Mouse (Mus musculus) midbrain, embryonic 14.5 days (tissue): ENCODE data around the gene Serpinf1. TPM values are rescaled to one million over a fixed set of nuclear protein-coding genes. Genes with fewer than 3 reads are reported as not detected.
"Not testable (repeated sequence)": the region's sequence is repeated elsewhere in the genome, so short reads cannot be mapped to it uniquely, and the experiment has no call there.

Source experiments
- ATAC-seq: fragments of 200-750 bp; cut with Nextera tagmentation; 2 replicates; pipeline ENCODE4 v1.8.0; 2017; ENCODE audit warnings: moderate number of reproducible peaks, moderate library complexity; ENCODE audit not compliant: low FRiP score, low TSS enrichment
- DNase-seq: peaks from one replicate; pipeline ENCODE4 v3.0.0-alpha.2; 2015
- H3K27ac ChIP-seq: fragments of 300-500 bp; sonication (generic); replicated peaks from 2 replicates; pipeline ENCODE4 v1.5.1; 2014; ENCODE audit warnings: mild to moderate bottlenecking, low read depth, low read length, moderate library complexity
- H3K27me3 ChIP-seq: fragments of 300-500 bp; sonication (generic); 2 replicates; pipeline ENCODE4 v1.6.1; 2014; ENCODE audit warnings: low read length, control low read depth, mixed read lengths; ENCODE audit not compliant: control insufficient read depth, insufficient read depth
- H3K36me3 ChIP-seq: fragments of 300-500 bp; sonication (generic); 2 replicates; pipeline ENCODE4 v1.6.1; 2014; ENCODE audit warnings: low read length, control low read depth; ENCODE audit not compliant: control insufficient read depth, insufficient read depth
- H3K4me1 ChIP-seq: fragments of 300-500 bp; sonication (generic); 2 replicates; pipeline ENCODE4 v1.6.1; 2014; ENCODE audit warnings: mild to moderate bottlenecking, antibody characterized with exemption, low read length, control low read depth; ENCODE audit not compliant: control insufficient read depth, insufficient read depth
- H3K4me2 ChIP-seq: fragments of 300-500 bp; sonication (generic); 2 replicates; pipeline ENCODE4 v1.6.1; 2014; ENCODE audit warnings: mild to moderate bottlenecking, low read length, moderate library complexity
- H3K4me3 ChIP-seq: fragments of 300-500 bp; sonication (generic); replicated peaks from 2 replicates; pipeline ENCODE4 v1.5.1; 2014; ENCODE audit warnings: low read depth, low read length
- H3K9ac ChIP-seq: fragments of 300-500 bp; sonication (generic); replicated peaks from 2 replicates; pipeline ENCODE4 v1.6.1; 2014; ENCODE audit warnings: mild to moderate bottlenecking, low read length, moderate library complexity
- H3K9me3 ChIP-seq: fragments of 300-500 bp; sonication (generic); 2 replicates; pipeline ENCODE4 v1.6.1; 2016; ENCODE audit warnings: low read length, control low read depth, mixed read lengths; ENCODE audit not compliant: control insufficient read depth
- WGBS: fragments of 180-500 bp; shearing (Covaris S2); extraction: QIAGEN DNeasy Blood & Tissue Kit; methylation state at CpG from one replicate; pipeline ENCODE4 v1.1.7; 2014; 5-methylcytosine and 5-hydroxymethylcytosine counted together
- polyA plus RNA-seq: library from polyadenylated mRNA; unstranded; fragments of >200 nt; fragmentation: Nextera tagmentation; extraction: Ambion mirVana; gene quantifications from 2 replicates; pipeline ENCODE4 v1.2.1, GENCODE M21; 2014

Gene Serpinf1
- polyA plus RNA-seq, 1 experiment from 2014 or later: 38.5 TPM

DNA sequence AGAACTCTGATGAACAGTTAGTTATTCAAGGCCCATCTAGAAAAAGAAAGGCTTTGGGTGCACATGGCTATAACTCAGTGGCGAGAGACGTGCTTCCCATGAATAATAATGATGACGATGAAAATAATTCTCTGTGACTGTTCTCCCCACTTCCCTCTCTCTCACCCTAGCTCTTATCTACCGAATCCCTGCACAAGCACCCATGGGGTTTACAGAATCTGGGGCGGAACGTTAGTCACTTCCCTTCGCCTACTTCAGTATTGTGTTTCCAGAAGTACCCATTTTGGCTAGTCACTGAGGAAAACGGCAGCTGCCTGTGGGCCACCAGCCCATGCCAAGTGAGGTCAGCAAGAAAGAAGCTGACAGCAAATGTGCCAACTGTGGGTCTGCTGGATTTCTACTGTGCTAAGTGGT is 36.1 kb upstream of the Serpinf1 start:
- DNase-seq (no peak), ATAC-seq (no peak)
- H3K9ac ChIP-seq: no peak overlapping the region
- peaks cover 31% of the 10 kb centered on the region for H3K4me1 ChIP-seq
- whole genome bisulfite sequencing: 79% methylated on average over 8 of the region's 8 CpGs
- no peaks in the 10 kb centered on the region for H3K36me3 ChIP-seq
- no peak overlapping the region for H3K4me3 ChIP-seq
- no peaks in the 10 kb centered on the region for H3K27me3 ChIP-seq
- no peaks in the 10 kb centered on the region for H3K9me3 ChIP-seq
- H3K27ac ChIP-seq: no peak overlapping the region
- no peak overlapping the region for H3K4me2 ChIP-seq

DNA sequence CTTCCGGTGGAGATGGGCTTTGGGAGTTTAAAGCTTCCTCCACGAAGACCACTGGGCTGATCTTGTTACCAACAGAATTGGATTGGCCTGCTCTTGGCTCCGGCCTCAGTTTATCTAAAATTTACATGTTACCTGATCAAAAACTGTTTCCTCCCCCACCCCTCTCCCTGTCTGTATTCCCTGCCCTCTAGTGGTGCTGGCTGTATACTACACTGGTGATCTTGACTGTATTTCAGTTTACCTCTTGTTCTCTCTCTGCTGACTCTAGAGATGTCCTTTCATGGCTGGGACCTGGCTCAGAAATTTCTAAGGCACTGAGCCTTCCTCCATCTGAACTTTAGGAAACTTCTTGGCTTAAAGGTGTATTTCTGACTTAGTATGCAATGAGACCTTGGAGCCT is 35.7 kb upstream of the Serpinf1 start:
- no peak for ATAC-seq

DNA sequence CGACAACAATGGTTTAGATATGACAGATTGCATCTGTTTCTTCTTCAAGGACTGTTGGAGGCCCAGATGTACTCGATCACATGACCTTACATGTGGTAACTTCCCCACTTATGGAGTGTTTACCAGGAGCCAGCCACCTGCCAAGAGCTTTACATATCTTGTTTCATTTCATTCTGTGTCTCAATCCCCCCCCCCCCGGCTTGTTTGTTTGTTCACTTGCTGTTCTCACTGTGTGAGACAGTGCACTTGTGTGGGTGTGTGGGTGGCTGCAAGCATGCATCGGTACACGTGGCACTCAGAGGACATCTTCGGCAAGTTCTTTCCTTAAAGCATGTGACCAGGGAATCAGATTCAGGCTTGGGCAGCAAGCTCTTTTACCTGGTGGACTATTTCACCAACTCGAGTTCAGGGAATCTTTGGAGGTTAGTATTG is 34.0 kb upstream of the Serpinf1 start:
- Histone ChIP-seq H3K4me1 (peaks cover 19% of the 10 kb centered on the region), H3K27ac (no peak overlapping the region), H3K9me3 (no peaks in the 10 kb centered on the region), H3K9ac (no peak overlapping the region), H3K36me3 (no peaks in the 10 kb centered on the region; the same call in 1 of the 2 replicates), H3K27me3 (no peaks in the 10 kb centered on the region), H3K4me3 (no peak overlapping the region), H3K4me2 (no peak overlapping the region)
- no peak for DNase-seq
- ATAC-seq: no peak
- WGBS: 91% methylated on average over 7 of the region's 7 CpGs

More for the DNA sequence above, 35.7 kb upstream of the Serpinf1 start:
- Histone ChIP-seq H3K4me3 (no peak overlapping the region), H3K4me2 (no peak overlapping the region), H3K27ac (no peak overlapping the region), H3K9me3 (no peaks in the 10 kb centered on the region), H3K36me3 (no peaks in the 10 kb centered on the region), H3K9ac (no peak overlapping the region), H3K4me1 (peaks cover 33% of the 10 kb centered on the region), H3K27me3 (no peaks in the 10 kb centered on the region)
- DNase-seq: peak; percentile 64
- WGBS: 22% methylated on average over 3 of the region's 3 CpGs

DNA sequence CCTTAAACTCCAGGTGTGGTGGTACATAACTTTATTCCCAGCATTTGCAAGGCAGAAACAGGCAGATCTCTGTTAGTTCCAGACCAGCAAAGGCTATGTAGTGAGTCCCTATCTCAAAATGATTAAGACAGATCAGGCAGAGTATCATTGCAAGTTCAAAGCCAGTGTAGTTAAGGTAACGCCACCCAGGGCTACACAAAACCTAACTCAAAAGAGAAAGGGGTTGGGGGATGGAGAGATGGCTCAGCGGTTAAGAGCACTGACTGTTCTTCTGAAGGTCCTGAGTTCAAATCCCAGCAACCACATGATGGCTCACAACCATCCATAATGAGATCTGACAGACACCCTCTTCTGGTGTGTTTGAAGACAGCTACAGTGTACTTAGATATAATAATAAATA is 33.5 kb upstream of the Serpinf1 start:
- H3K27me3 ChIP-seq, ATAC-seq, H3K9me3 ChIP-seq, H3K36me3 ChIP-seq, H3K4me3 ChIP-seq, H3K27ac ChIP-seq, DNase-seq, H3K9ac ChIP-seq, H3K4me2 ChIP-seq: not testable (repeated sequence)
- H3K4me1 ChIP-seq: peaks cover 19% of the 10 kb centered on the region
- WGBS: 95% methylated on average over 2 of the region's 2 CpGs

DNA sequence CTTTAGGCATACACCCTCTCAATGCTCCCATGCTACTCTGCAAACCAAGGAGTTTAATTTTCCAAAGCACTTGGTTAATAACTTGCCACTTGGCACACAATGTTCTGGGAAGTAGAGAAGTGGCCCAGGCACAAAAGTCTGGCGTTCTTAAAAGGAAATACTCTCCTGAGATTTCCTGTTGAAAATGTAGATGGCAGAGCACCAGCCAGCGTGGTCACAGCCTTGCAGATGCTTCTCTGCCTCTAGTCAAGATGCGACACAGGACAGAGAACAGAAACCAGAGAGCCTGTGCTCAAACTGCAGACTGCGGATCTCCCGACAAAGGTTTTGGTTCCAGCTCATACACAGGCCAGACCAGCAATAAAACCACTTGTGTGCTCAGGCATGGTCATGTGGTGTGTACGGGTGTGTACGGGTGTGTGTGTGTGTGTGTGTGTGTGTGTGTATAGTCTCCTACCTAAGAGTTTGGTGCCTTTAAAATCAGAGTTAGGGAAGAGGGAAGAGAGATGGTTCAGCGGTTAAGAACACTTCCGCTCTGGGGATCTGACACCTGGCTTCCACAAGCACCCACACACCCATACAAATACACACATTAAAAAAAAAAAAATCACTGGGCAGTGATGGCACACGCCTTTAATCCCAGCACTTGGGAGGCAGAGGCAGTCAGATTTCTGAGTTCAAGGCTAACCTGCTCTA is 32.7 kb upstream of the Serpinf1 start:
- WGBS: 82% methylated on average over 10 of the region's 10 CpGs
- Histone ChIP-seq H3K27ac (peak overlapping the region; percentile 53; the same call in 1 of the 2 replicates), H3K9ac (peak overlapping the region; percentile 75), H3K36me3 (peaks cover 10% of the 10 kb centered on the region), H3K27me3 (no peaks in the 10 kb centered on the region), H3K4me2 (peak overlapping the region; percentile 100), H3K4me3 (peak overlapping the region; percentile 66), H3K9me3 (no peaks in the 10 kb centered on the region), H3K4me1 (peaks cover 18% of the 10 kb centered on the region)
- no peak for DNase-seq
- ATAC-seq: no peak

DNA sequence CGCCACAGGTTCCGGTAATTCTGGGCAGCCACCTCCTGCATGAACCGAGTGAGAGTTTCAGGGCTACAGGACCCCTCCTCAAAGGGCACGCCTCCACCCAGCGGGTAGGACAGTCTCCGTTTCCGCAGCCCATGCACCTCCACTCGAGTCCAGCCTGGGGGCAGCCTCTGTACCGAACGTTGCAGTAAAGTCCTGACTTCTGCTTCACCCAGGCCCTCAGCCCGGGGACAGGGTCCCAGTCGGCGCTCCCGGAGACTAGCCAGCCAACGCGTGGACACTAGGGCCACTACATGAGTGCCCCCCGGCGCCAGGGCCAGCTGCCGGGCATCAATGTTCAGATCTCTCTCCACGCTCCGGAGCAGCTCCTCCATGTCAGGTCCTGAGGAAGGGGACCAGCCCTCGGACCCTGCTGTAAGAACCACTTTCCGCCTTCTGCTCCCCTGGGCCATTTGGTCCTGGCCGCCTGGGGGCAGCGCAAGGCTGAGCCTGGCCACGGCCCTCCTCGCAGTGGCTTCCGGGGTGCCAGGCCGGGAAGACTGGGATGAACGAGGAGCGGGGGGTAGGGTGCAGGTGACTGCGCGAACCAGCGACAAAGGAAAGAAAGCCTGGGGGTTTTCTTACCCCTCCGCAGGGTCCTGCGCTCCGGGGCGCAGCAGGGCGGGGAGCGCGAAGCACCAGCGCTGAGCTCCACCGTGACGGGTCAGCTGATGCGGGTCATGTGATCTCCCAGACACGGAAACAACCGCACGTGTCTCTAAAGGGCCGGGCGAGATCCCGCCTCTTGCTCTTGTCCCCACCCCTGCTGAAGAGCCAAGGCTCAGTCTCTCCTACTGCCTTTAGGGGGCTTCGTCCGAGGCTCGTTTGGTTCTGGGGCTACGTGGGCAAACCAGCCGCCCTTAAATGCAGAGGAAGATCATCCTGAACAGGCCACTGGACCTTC is 31.8 kb upstream of the Serpinf1 start, which contains the start of gene Wdr81:
TSS of gene Wdr81 (minus strand) at position 727 of the 940 bp plus-strand sequence.
- DNase-seq: peak; percentile 94
- no peaks in the 10 kb centered on the region for H3K27me3 ChIP-seq
- H3K4me1 ChIP-seq: peaks cover 12% of the 10 kb centered on the region
- WGBS: 3% methylated on average over 56 of the region's 56 CpGs
- H3K36me3 ChIP-seq: peaks cover 14% of the 10 kb centered on the region
- peak within 1 kb of the TSS; percentile 75 for H3K9ac ChIP-seq
- no peaks in the 10 kb centered on the region for H3K9me3 ChIP-seq
- peak; percentile 93 for ATAC-seq
- H3K27ac ChIP-seq: peak within 1 kb of the TSS; percentile 53; the same call in 1 of the 2 replicates
- peak within 1 kb of the TSS; percentile 66 for H3K4me3 ChIP-seq
- H3K4me2 ChIP-seq: peak within 1 kb of the TSS; percentile 100

DNA sequence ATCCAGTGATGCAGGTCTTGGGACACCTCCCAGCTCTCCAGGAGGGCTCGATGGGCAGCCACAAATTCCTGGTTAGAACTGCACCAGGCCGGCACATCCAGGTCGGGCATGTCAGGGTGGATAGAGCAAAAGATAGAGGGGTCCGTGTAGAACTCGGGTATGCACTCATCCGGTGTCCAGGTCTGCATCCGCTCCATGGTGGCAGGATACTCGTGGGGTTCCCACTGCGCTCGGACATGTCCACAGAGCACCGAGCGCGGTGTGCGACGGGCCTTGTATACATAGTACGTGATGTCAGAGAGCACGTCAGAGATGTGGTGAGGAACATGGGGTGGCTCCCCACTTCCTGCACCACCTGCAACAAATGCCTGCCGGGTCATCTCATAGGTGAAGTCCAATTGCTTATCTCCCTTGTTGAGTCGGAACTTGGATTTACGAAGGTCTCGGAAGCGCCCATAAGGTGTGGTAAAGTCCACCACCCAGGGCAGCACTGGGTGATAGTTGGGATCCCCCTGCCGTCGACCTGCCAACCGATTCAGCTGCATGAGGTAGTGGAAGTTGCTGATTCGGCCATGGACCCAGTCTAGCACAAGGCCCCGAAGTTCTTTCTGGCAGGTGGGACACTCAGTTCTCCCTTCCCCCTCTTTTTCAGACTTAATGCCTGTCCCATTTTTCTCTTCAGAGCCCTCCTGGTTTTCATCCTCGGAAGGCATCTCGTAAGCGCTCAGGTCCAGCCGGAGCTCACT is 30.5 kb upstream of the Serpinf1 start:
- Histone ChIP-seq H3K4me3 (no peak overlapping the region), H3K9me3 (no peaks in the 10 kb centered on the region), H3K4me2 (peak overlapping the region; percentile 100), H3K9ac (no peak overlapping the region), H3K36me3 (peaks cover 27% of the 10 kb centered on the region), H3K27ac (no peak overlapping the region), H3K27me3 (no peaks in the 10 kb centered on the region), H3K4me1 (peaks cover 12% of the 10 kb centered on the region)
- 92% methylated on average over 31 of the region's 31 CpGs for WGBS
- no peak for DNase-seq
- ATAC-seq: no peak

DNA sequence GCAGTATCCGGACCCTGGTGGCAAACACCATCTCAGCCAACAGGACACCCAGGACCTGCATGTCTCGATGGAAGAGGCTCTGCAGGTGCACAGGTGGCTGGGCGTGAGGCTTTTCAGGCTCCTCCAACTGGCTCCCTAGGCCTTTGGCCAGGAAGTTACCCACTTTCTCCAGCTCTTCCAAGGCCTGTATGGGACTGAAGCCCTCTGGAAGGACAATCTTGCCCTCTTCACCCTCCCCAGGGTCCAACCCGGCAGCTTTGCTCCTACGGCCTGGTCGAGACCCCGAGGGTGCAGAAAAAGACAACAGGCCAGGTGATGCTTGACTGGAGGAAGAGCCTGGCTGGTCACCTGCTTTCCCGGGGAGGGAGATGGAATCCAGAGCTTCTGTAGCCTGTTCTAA is 29.6 kb upstream of the Serpinf1 start:
- DNase-seq (no peak), ATAC-seq (no peak)
- Histone ChIP-seq H3K27ac (no peak overlapping the region), H3K9ac (no peak overlapping the region), H3K9me3 (no peaks in the 10 kb centered on the region), H3K4me3 (no peak overlapping the region), H3K27me3 (no peaks in the 10 kb centered on the region), H3K4me1 (peaks cover 12% of the 10 kb centered on the region), H3K4me2 (no peak overlapping the region), H3K36me3 (peaks cover 36% of the 10 kb centered on the region)
- WGBS: 93% methylated on average over 8 of the region's 8 CpGs
